Mouse (Mus musculus) megakaryocyte progenitor cell, adult 5-6 weeks (primary cell): ENCODE measurements around the gene Mrgpre. TPM values are rescaled to one million over a fixed set of nuclear protein-coding genes. Genes with fewer than 3 reads are reported as not detected.

Source experiments
- ATAC-seq: replicated peaks from 2 replicates; pipeline ENCODE4 v1.8.0; 2016; ENCODE audit warnings: mild to moderate bottlenecking, moderate TSS enrichment, inconsistent platforms; ENCODE audit not compliant: poor library complexity
- total RNA-seq, 2 experiments: library from RNA; stranded (forward) in 1 of 2; stranded (reverse) in 1 of 2; fragments of 157-497, 149-512 nt in 1 of 2; fragments of 200-1000 nt in 1 of 2; gene quantifications; 2 replicates each; pipeline versions ENCODE4 v1.2.3 to v1.2.4; 2015 to 2017

The Mrgpre gene
- 1.3 and 2.9 TPM in 2 replicates for total RNA-seq (2015)
- 0.17 and 0.95 TPM in 2 replicates for total RNA-seq (2017)

DNA sequence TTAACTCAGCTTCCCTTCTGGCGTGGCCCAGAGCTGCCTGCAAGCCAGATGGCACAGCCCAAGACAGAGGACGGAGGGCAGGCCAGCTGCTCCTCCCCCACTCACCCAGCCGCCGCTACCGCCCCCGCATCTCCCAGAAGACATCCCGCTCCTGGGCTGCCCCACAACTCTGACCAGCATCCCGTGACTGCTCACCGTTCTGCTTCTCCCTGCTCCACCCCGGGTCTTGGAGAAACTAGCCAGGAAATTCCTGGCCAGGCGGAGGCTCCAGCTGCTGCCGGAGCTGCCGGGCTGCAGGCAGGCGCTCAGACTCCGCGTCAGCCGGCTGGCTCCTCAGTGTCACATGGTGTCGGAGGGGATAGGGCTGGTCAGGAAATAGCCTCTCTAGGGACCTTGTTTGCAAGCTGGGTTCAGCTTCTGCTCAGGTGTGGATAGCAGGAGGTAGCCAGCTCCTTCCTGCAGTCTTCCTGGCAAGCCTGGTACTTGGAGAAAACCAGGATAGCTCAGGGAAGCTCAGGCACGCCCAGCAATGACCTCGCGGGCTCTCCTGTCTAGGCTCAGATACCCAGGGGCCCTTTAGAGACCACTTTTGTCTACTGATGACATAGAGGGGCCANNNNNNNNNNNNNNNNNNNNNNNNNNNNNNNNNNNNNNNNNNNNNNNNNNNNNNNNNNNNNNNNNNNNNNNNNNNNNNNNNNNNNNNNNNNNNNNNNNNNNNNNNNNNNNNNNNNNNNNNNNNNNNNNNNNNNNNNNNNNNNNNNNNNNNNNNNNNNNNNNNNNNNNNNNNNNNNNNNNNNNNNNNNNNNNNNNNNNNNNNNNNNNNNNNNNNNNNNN lies at the start of gene Mrgpre:
Gene Mrgpre (minus strand): TSS at position 505 of the 834 bp plus-strand sequence.
- ATAC-seq = peak; percentile 45

DNA sequence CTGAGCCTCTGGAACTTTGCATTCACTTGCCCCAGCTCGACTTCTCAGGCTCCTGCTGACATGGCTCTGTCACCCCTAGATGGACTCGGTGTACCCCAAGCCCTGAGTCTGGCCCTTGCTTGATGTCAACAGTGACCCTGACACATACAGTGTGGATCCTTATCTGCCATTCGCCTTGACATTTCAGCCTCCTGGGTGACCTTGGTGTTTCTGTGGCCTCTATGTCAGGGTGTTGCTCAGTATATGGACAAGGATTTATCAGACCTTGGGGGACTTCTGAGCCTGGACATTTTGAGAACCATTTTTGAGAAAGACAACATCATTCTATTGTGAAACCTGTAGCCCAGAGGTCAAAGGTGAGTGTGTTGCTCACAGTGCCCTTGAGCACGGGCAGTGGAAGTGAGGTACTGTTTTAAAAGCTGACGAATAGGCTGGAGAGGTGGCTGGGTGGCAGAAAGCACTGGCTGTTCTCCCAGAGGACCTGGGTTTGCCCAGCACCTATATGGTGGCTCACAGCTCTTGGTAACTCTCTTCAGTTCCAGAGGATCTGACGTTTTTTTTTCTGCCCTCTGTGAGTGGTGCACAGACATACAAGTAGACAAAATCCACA lies 49.4 kb upstream of the Mrgpre start:
- ATAC-seq = no peak

DNA sequence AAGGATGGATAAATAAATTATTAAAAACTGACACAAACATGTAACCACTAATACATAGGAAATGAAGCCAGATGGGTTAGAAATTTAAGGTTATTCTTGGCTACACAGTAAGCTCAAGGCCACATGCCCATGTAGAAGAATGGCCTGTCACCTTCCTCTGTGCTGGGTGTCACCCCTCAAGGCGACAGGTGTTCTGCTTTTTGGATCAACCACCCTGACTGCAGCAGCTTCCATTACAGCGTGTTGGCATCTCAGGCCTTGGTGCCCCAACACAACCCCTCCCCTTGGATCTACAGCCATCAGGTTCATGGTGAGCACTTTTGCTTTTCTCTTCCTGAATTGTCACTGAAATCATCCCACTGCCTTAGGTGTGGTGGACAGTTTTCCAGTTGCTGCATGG lies 48.3 kb upstream of the Mrgpre start:
- ATAC-seq = no peak

DNA sequence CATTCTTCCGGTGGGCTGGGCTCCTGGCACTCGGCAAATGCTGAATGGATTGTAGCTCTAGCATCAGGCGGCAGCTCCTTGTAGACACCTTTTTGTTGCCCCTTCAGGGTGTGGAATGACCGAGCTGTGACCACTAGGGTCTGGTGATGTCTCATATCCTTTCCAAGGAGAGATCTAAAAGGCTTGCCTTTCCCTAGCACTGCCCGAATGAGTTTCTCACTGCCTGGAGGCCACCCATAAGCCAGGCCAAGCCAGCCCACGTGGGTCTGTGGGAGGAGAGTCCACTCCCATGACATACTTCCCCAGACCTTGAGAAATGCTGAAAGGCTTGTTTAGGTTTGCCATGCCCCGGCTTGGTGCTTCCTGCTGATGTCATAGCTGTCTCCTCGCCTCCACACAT lies 47.9 kb upstream of the Mrgpre start:
- no peak for ATAC-seq

DNA sequence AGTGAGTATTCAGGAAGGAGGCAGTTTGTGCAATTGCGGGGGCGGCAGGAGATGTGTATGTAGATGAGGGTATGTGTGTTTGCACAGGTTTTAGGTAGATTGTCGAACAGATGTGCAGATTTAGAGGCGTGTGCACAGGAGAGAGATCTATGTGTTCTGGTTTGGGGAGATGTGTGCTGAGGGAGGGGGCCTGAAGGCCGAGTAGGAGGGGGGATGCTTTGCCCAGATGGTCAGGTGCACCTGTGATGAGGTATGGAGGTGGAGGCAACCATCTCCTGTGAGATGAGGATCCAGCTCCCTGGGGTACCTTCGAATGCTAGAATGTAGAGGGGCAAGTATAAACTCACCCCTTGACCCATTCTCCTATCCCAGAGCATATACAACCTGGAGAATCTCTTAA lies 46.1 kb upstream of the Mrgpre start:
- no peak for ATAC-seq

DNA sequence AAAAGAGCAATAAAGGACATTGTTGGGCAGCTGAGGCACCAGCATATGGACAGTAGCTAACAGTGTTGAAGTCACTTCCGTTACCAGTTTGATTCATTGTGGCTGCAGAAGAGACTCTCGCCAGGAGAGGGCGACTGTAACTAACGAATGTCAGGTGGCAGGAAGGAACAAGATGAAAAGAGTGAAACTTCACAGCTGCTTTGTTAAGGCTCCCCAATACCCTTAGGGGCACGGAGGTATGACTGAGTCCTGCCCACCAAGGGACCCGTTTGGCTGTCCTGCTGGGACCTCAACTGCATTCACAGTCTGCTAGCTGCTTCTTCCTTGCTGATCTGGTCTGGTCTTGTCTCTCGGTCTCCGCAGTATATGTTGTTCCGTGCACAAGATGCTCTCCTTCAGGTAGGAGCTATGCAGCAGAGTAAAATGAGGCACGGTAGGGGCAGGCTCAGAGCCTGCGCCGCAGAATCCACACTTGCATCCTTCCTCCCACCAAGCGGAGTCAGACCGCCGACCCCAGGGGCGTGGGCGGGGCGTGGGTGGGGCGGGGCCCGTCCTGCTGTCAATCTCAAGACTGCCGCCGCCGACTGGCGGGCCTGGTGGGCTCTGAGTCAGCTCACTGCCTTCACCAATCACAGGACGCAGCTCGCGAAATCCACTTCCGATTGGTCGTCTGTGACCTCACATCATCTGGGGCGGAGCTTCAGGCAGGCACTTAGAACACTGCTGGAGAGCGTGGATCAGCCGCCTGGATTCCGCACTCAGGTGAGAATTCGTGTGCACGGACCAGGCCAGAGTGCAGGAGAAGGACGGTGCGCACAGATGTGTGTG lies 45.4 kb upstream of the Mrgpre start:
- peak; percentile 90 for ATAC-seq

DNA sequence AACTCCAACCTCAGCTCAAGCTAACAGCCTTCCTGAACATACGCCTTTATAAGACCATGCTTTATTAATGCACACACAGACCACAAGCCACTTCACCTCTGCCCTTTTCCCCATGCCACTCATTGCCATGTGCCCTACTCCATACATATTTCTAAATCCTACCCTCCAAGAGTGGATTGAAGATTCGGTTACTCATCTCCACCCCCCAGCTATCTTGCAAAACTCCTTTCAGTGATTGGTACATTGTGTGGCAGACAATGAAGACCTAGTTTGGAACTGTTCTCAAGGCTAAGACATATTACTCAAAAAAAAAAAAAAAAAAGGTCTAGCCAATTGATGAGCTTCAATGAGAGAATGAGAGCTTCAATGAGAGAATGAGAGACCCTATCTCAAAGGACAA lies 42.7 kb upstream of the Mrgpre start:
- no peak for ATAC-seq

DNA sequence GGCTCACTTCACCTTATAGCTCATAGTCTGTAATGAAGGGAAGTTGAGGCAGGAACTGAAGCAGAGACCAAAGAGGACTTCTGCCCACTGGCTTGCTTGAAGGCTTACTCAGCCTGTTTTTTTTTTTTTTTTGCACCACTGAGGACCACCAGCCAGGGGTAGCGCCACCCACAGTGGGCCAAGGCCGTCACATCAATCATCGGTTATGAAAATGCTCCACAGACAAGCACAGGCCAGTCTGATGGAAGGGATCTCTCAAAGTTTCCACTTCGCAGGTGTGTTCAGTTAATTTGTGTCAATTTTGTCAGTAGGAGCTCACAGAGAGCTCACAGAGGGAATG lies 38.9 kb upstream of the Mrgpre start:
- no peak for ATAC-seq

DNA sequence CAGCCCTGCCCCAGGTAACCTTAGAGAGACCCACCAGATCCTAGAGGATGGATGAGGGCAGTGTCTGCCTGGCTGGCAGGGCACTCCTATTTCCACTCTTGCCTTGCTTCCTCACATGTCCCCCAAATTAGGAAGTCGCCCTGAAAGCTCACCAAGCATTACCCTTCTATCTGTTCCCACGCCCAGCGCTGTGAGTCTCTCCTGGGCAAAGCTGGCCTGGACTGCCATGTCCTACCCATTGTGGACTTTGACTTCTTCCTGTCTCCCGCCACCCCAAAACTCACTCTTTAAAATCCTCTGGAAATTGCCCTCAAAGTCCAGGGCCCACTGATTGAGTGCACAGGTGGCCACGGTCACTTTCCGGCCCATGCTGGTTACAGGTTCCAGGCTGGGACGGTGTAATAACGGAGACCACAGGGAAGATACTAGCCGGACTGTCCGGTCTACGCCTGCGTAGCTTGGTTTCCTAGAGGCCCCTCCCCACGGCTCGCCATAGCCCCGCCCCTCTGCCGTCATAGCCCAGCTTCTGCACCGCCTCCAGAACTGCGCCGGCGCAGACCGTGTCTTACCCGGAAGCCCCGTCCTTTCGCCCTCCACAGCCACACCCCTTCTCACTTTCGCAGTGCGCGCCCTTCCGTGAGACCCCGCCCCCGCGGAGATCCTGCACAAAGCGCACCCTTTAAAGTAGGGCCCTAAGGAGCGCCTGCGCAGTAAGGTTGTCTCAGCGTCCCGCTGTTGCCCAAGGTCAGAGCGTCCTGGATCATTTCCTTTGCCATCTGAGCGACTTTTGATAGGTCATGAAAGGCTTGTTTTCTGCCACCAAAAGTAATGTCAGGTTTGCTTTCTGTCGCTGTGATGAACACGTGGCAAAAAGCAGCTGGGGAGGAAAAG lies 38.3 kb upstream of the Mrgpre start, which contains the start of the genes Nadsyn1 and Dhcr7:
Gene Nadsyn1 (minus strand): TSS at position 475 of the 891 bp plus-strand sequence.
Gene Dhcr7 (plus strand): TSS at position 771 of the 891 bp plus-strand sequence.
- peak; percentile 96 for ATAC-seq

DNA sequence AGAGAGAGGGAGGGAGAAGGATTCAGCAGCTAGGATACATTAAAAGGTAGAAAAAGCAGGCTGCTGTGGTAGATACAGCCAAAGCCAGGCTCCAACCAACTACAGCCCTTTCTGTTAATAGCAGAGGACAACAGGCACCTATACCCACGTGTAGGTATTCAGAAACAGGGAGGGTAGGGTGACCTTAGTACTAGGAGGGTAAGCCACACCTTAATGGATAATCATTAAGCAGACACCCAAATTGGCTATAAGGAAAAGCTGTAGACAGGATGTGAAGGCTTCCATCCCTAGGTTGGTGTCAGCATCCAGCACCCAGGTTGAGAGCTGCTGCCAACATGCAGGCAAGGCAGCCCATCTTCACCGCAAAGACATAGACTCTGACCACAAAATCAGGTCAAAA lies 36.9 kb upstream of the Mrgpre start:
- ATAC-seq = no peak

DNA sequence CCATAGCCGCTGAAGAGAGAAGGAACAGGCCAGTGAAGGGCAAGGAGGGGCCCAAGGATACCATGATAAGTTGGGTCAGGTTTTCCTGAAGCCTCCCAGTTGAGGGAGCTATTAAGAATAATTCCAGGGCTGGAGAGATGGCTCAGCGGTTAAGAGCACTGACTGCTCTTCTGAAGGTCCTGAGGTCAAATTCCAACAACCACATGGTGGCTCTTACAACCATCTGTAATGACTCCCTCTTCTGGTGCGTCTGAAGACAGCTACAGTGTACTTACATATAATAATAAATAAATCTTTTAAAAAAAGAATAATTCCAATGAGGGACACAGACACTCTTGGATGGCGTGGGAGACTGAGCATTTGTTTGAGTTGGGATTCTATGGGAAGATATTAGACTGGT lies 34.9 kb upstream of the Mrgpre start:
- ATAC-seq = no peak

DNA sequence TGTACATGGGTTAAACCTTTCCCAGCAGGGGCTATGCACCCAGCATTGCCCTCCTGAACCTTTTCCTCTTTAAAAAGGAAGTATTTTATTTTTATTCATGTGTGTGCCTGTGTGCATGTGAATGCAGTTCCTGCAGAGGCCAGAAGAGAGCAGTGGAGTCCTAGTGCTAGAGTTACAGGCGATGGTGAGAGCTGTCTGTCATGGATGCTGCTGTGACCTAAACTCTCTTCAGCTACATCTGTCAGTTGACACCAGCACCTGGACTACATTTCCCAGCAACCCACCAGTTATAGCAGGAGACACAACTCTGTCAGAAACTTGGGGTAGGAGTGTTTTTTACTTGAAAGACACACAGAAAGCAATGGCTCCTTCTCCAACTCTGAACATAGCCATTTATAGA lies 24.6 kb upstream of the Mrgpre start:
- ATAC-seq = peak; percentile 84

DNA sequence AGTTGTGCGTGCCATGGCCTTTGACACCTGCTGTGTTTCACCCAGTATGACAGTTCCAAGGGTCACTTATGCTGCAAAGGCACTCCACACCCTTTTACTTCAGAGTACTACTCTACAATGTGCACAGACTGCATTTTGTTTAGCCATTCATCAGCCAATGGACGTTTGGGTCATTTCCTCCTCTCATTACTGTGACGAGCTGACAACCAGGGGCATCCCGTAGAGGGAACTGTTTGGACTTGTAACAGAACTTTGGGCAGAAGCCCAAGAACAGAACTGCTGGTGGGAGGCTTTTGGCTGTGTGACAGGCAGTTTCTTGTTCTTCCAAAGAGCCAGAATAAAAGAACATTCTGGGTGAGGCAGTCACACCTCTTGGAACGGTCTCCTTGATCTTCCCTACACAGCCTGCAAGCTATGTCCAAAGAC lies 20.9 kb upstream of the Mrgpre start:
- ATAC-seq = no peak

DNA sequence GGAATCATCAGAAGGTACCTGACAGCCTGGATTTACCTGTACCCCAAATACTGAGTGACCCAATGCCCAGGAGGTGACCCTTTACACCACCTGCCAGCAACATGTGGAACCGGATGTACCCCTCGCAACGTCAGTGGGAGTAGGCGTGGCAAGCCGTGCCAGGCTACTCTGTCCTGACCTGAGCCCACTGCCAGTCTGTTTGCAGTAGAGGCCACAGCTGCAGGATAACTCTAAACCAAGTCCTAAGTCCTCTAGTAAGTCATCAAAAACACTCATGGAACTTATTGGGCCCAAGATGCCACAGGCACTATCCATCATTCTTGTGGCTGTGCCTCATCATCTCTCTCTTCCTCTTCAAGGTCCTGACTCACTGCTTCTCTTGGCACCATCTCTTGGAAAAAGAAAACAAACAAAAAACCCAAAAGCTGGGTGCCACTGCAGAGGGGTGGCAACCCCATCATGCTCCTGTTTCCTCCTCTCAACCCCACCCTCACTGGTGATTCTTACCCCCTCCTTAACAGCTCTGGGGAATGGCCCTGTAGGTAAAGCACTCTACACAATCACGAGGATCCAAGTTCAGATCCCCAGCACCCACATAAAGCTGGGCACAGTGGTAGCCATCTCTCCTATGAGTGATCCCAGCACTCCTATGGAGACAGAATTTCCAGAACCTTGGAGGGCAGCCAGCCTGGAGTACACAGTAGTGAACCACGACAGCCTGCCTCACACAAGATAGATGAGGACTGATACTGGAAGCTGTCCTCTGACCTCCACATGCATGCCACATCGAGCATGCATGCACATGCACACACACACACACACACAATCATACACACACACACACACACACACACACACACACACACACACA lies 17.1 kb upstream of the Mrgpre start:
- ATAC-seq = no peak

DNA sequence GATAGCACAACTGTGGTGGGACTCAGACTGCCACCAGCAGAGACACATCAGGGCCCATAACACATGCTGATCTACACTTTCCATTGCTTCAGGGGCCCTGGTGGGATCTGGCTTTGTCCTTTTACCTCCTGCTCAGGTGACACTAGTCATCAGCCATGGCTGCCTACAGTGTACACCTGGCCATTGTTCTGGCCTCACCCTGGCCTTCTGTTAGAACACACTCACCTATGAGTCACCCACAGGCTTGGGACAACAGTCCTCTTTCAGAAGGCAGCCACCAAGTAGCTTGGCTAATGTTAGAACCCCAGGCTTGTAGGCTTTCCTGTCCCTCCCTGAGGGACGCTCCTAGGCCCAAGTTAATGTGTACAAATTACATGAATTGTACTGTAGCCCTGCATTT lies 16.5 kb upstream of the Mrgpre start:
- no peak for ATAC-seq

DNA sequence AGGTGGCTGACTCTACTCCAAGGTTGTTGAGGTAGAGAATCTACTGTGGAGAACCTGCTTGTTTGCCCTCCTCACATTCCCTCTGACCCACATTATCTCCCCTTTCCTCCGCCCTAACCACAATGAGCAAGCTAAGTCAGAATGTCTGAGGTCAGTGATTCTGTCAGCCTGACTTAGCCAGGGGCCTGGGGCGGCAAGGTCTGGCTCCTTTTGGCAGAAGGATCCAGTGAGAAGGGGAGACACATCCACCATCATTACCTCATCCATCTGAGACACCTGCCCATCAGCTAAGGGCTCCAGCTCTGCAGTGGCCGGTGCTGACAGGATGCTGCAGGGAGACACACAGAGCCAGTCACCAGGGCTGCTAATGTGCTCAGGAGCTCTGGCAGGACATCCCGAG lies 14.5 kb upstream of the Mrgpre start:
- no peak for ATAC-seq

DNA sequence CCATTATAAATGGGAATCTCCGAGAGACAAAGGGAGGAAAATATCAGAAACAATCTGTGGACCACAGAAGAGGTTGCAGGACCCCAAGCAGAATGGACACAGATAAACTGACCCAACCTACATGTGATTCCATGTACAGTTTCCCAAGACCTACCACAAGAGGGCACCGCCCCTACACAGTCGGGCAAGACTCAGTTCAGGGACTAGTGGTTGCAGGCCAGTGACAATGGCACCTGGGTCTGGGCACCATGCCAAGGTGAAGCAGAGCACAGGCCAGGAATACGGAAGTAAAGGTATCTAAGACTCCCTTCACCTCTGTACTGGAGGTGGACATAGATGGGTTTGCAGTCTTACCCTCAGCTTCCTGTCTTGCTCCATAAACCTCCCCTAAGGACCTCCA lies 8.8 kb upstream of the Mrgpre start:
- peak; percentile 90 for ATAC-seq

DNA sequence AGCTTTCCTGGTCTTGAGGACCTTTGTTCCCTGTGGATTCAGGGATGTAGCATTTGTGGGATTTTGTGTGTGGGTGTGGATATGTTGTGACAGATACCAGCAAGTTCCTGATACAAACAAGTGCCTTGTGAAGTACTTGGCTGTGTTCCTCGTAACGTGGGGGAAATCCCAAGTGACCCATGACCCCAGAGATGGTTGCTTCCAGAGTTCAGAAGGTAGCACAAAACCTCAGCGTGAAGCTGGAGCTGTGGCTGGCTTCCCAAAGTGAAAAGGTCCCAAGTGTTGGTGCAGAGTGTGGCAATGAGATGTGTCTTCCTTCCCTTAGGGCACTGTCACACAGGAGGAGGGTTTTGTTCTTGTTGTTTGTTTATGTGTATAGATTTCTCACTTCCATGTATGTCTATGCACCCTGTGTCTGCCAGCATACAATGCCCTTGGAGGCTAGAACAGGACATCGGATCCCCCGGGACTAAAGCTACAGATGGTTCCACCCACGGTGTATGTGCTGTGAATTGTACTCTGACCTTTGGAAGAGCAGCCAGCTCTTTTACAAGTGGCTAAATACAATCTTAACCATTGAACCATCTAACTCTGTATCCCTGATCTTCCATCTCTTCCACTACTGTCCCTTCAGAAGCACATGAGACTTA lies 8.2 kb upstream of the Mrgpre start:
- ATAC-seq = no peak

DNA sequence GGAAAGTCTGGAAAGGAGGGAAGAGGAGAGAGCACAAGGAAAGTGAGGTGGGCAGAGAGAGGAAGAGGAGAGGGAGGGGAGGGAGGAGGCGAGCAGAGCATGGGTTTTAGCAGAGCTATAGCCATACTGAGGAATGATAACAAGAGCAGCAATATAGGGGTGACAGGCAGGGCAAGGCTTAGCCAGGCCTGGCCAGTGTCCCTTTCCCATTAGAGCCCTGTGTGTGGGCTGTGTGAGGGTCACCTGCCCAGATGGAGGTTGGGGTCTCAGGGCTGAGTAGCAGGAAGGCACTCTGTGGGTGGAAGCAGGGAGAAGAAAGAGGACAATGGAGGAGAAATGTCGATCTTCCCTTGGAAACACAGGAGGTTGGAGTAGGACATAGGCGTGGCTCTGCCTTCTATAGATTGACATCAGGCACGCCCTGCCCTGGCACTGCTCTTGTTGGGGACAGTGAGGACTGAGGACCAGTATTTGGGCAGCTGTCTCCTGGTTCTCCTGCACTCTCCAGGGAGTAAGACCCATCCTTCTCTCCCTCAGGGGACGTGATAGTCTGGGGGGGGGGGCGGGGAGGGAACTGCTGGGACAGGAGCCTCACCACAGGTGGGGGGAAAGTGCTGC lies 813 bp downstream of the Mrgpre start:
- ATAC-seq = peak; percentile 43
